Mouse (Mus musculus) left cerebral cortex, adult 11 months (tissue): ENCODE measurements around the gene Sept9.

ENCODE experiments used
- DNase-seq: peaks from one replicate; pipeline ENCODE4 v3.0.0; 2022; ENCODE audit warnings: low spot score

The Sept9 gene

DNA sequence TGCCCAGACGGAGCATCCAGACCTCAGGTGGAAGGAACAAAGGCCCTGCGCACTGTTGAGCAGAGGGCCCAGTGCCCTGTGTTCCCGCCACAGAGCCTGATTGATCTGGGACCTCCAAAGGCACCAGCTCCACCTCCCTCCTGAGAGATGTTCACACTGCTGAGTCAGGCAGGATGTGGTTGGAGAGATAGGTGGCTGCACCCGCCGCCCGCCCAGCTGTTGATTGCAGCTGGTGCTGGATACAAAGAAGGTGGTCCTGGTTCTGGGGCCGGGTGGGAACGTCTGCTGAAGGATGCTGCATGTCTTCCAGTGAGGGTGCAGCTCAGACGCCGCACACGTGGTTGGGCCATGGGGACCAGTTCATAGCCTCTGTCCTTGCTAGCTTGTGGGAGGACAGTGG lies 93.0 kb downstream of the Sept9 start:
- DNase-seq: no peak

- DNase-seq: no peak
These were observed 95.8 kb downstream of the Sept9 start for GRCm38 (mm10) chr11:117295266-117295665.

GRCm38 (mm10) chr11:117296116-117296499 lies 96.6 kb downstream of the Sept9 start:
- DNase-seq: no peak

- DNase-seq: no peak
These were observed 97.2 kb downstream of the Sept9 start for GRCm38 (mm10) chr11:117296500-117297189.

DNA sequence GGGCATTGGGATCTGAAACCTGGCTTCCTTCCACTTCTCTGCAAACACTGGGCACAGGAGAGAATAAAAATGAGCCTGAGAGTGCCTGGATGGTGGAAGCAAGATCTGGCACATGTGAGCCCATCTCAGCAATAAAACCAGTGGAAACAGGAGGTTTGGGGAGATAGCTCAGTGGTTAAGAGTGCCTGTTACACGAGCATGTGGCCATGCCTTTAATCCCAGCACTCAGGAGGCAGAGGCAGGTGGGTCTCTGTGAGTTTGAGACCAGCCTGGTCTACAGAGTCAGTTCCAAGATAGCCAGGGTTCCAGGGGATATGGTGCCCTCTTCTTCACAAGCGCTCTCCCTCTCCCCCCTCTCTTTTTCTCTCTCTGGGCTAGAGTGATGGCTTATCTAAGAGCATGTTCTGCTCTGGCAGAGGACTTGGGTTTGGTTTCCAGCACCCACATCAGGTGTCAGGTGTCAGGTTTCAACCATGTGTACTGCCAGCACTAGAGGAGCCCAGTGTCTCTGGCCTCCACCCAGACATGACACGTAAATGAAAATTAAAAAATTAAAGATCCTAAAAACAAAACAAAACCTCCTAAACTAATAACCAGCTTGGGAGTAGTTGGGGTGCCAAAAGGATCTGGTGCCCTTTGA lies 97.8 kb downstream of the Sept9 start:
- DNase-seq: no peak

DNA sequence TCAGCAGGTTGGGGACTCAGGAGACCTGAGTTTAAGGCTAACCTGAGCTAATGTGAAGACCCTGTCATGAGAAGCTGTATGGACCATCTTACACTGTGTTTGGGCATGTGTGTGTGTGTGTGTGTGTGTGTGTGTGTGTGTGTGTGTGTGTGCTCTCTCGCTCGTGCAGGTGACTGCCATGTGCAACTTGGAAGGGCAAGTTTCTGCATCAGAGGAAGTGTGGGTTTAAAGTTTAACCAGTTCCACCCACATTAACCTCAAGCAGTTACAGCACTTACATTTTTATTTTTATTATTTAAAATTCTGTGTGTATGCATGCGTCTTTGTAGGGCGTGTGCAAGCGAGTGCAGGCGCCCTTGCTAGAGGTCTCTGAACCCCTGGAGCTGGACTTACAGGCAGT lies 100.3 kb downstream of the Sept9 start:
- no peak for DNase-seq

DNA sequence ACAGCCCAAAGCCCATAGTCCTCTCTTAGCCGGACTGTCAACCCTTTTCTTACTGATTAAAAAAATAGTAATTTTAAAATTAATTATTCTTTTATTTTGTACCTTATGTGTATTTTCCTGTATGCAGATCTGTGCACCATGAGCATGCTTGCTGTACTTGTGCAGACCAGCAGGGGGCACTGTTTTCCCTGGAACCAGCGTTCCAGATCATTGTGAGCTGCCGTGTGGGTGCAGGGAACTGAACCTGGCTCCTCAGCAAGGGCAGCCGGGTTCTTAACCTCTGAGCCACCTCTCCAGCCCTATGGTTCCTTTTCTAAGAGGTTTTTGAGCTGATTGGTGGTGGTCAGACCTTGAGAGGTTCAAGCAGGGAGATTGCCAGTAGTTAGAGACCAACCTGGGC lies 101.3 kb downstream of the Sept9 start:
- DNase-seq: no peak

DNA sequence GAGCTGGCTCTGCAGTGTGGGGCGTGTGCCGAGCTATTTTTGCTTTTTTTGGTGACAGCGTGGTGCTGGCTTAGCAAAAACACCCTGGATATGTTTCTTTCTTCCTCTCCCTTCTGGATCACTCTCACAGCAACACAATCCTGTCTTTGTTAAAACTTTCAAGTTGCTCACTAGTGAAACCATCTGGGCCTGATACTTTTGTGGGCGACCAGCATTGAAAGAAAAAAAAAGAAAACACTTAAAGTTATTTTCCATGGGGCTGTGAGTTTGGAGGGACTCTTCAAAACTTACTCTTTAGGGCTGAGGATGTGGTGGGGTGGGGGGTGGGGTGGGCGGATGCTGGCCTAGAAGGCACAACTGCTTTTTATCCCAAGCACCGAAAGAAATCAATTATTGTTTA lies 102.3 kb downstream of the Sept9 start:
- DNase-seq: no peak

DNA sequence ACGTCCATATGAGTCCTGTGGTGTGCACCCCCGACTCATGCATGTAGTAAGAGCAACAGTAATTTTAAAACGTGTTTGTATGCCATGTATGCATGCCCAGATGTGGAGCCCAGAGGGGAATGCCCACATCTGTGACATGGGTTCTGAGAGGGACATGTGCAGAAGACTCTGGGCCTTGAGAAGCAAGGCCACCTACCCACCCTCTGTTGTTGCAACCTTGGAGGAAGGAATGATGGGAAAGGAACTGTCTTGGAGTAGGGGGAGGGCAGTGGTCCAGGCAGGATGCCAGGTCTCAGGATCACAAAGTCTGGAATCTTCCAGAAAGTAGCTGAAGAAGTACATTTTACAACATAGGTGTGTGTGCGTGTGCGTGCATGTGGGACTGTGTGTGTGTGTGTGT lies 102.9 kb downstream of the Sept9 start:
- DNase-seq: no peak

- DNase-seq: no peak
These were observed 106.2 kb downstream of the Sept9 start for GRCm38 (mm10) chr11:117305509-117306188.

- DNase-seq: no peak
These were observed 107.0 kb downstream of the Sept9 start for GRCm38 (mm10) chr11:117306311-117307088.

- DNase-seq: no peak
These were observed 108.7 kb downstream of the Sept9 start for GRCm38 (mm10) chr11:117307895-117308786.

DNA sequence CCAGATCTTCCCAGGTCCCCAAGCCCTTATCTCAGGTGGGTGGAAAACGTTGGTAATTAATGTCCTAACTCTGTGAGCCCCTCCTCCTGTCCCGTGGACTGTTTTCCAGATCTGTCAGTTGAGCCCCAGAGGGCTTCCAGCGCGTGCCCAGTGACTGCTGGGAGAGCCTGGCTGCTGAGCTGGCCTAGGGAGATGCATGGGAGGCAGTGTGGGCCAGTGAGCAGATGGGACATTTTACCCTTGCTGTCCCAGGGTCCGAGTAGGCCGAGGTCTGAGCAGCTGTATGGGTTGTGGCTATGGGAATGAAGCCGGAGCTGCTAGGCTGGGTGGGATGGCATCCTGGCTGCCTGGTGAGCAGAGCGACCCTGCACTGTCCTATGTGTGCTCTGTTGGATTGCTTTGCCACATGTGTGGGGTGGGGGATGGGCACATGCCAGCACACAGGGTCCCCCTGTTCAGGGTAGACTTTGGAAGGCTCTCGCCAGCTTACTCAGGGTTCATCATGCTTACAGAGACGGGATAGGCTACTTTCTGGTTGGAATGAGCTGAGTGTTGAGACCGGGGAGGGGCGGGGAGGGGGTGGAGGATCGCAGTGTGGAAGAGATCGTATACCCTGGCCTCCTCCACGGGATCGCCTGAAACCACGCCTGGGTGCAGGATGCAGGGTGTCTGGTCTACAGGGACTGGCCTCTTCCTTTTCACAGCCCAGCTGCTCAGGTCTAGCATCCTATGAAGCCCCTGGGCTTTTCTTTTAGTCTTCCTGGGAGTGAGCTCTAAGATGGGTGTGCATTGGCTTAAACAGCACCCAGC lies 109.9 kb downstream of the Sept9 start:
- no peak for DNase-seq

DNA sequence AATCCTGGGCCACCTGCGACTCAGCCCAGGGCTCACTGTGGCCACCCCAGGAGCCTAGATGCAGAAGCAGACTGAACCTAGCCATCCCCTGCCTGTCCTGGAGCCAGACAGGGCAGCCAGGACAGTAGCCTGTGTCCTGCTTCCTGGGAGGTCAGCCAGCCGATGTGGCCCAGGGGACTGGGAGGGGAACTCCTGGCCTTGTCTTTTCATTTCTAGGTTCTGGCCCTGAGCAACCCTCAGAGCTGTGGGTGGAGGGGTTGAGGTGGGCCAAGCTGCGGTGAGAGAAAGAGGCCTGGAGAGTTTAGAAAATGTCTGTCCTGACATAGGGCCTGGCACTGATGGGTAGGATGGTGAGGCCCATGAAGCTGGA lies 110.4 kb downstream of the Sept9 start:
- DNase-seq: no peak

DNA sequence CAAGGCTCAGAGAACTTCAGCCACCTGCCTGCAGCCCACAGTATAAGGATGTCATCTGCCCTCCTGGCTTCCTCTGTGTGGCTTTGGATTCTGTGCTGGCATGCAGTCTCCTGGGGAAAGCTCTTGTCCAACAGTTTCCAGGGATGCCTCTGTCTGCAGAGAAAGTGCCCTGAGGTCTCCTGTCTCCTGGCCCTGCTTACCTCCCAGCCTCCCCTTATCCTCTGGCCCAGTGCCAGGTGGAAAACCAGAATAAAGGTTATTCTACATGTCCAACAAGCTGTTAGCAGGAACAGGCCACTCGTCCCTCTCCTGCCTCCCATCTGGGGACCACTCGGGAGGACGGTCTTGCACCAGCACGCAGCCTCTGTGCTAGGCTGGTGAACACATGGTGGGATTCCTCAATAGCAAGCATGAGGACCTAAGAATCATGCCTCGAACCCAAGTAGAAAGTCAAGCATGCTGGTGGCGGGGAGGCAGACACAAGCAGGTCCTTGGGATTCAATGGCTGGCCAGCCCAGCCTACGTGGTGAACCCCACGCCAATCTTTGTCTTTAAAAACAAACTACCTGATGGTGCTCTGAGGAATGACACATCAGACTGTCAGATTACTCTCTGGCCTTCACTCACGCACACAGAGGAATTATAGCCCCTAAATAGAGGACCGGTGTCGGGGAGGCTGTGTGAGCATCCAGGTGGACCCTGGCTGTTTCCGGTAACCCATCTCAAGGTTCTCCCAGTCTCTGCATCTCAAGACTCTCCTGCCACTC lies 111.1 kb downstream of the Sept9 start:
- no peak for DNase-seq

GRCm38 (mm10) chr11:117311127-117311800 lies 111.8 kb downstream of the Sept9 start:
- no peak for DNase-seq

GRCm38 (mm10) chr11:117312028-117312901 lies 112.8 kb downstream of the Sept9 start:
- DNase-seq: no peak

- DNase-seq: no peak
These were observed 113.5 kb downstream of the Sept9 start for GRCm38 (mm10) chr11:117312936-117313335.
